Mouse (Mus musculus) gastrocnemius, postnatal 10 days (tissue): Measurements from ENCODE around the gene Ccer2. TPM values are rescaled to one million over a fixed set of nuclear protein-coding genes. Genes with fewer than 3 reads are reported as not detected.
A peak's percentile ranks its signal among the peaks of the same experiment; 100 is the strongest.

Experiments
- DNase-seq: peaks from one replicate; pipeline ENCODE4 v3.0.0; 2021; ENCODE audit warnings: mixed read lengths
- long read RNA-seq, 2 experiments: library from polyadenylated mRNA; stranded (forward); transcript quantifications; one replicate each; pipeline ENCODE4 v2.0.0; 2021
- total RNA-seq, 2 experiments: library from RNA; stranded (reverse); gene quantifications; 2 replicates each; pipeline ENCODE4 v1.2.3; 2021

Gene Ccer2
- total RNA-seq: not detected
- long read RNA-seq, experiment 1: 0 reads
- long read RNA-seq, experiment 2: 0 reads

GRCm38 (mm10) chr7:28756079-28756478, at the start of gene Ccer2:
Ccer2 (plus strand) TSS chr7:28756174.
- DNase-seq: no peak

- no peak for DNase-seq
Measured at GRCm38 (mm10) chr7:28709454-28709853, 46.5 kb upstream of the Ccer2 start.

GRCm38 (mm10) chr7:28710962-28711361, 45.0 kb upstream of the Ccer2 start:
- DNase-seq: no peak

- no peak for DNase-seq
Measured at GRCm38 (mm10) chr7:28714667-28715066, 41.3 kb upstream of the Ccer2 start.

- DNase-seq: no peak
Measured at GRCm38 (mm10) chr7:28715598-28715997, 40.4 kb upstream of the Ccer2 start.

- DNase-seq: peak; percentile 75
Measured at GRCm38 (mm10) chr7:28716590-28717281, 39.2 kb upstream of the Ccer2 start, which contains the start of gene Fbxo17. Fbxo17 (plus strand) TSS chr7:28716804.

- DNase-seq: no peak
Measured at GRCm38 (mm10) chr7:28717726-28718125, 38.2 kb upstream of the Ccer2 start.

GRCm38 (mm10) chr7:28719159-28719558, 36.8 kb upstream of the Ccer2 start:
- no peak for DNase-seq

- no peak for DNase-seq
Measured at GRCm38 (mm10) chr7:28719650-28720049, 36.3 kb upstream of the Ccer2 start.

- no peak for DNase-seq
Measured at GRCm38 (mm10) chr7:28720753-28721537, 35.0 kb upstream of the Ccer2 start.

- no peak for DNase-seq
Measured at GRCm38 (mm10) chr7:28722079-28722478, 33.9 kb upstream of the Ccer2 start.

- DNase-seq: no peak
Measured at GRCm38 (mm10) chr7:28724613-28725012, 31.4 kb upstream of the Ccer2 start.

GRCm38 (mm10) chr7:28726600-28726999, 29.4 kb upstream of the Ccer2 start:
- DNase-seq: peak; percentile 84

- peak; percentile 47 for DNase-seq
Measured at GRCm38 (mm10) chr7:28727649-28728340, 28.2 kb upstream of the Ccer2 start.

GRCm38 (mm10) chr7:28732341-28733142, 23.4 kb upstream of the Ccer2 start:
- peak; percentile 45 for DNase-seq

GRCm38 (mm10) chr7:28733211-28733610, 22.8 kb upstream of the Ccer2 start:
- no peak for DNase-seq

GRCm38 (mm10) chr7:28735701-28736100, 20.3 kb upstream of the Ccer2 start:
- DNase-seq: no peak

- DNase-seq: no peak
Measured at GRCm38 (mm10) chr7:28739829-28740228, 16.1 kb upstream of the Ccer2 start.

GRCm38 (mm10) chr7:28740949-28741348, 15.0 kb upstream of the Ccer2 start:
- no peak for DNase-seq

- DNase-seq: no peak
Measured at GRCm38 (mm10) chr7:28741368-28741708, 14.6 kb upstream of the Ccer2 start.

GRCm38 (mm10) chr7:28741709-28742438, 14.1 kb upstream of the Ccer2 start, which contains the start of the genes Mrps12 and Sars2:
Mrps12 (minus strand) TSS chr7:28741820.
Sars2 (plus strand) TSS chr7:28741992.
- peak; percentile 95 for DNase-seq
